Mouse (Mus musculus): ENCODE measurements around the gene Fsd1l. TPM values are rescaled to one million over a fixed set of nuclear protein-coding genes. Genes with fewer than 3 reads are reported as not detected.

The Fsd1l gene
- polyA plus RNA-seq (2017; shearing (Covaris generic)) = 7.0 TPM

DNA sequence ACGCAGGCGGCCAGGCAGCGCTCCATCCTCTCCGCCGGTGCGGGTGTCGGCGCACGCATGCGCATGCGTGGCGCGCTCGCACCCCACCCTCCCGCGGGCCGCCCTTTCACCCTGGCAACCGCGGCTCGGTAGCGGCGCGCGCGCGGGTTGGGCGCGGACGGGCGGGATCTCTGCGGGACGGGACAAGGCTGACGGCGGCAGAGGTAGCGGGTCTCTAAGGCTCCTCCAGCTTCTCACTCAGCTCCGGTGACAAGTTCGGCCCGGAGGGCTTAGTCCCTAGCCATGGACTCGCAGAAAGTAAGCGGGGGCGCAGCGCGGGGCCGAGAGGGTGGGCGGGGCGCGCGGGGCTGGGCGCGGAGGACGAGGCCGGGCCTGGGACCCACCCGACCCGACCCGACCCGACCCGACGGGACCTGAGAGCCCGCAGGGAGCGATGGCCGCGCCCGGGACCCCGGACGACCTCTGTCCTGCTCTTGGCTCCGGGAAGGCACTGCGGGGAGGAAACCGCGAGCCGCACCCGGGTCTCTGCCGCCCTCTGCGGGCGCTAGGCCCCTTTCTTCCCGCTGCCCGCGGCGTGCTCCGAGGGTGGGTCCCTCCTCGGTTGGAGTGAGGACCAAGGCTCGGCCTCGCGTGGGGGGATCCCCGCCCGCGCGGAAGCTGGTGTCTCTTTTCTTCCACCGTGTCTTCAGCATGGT lies at the start of gene Fsd1l:
Gene Fsd1l, plus strand, starts transcription at position 156 of the 695 bp plus-strand sequence.

DNA sequence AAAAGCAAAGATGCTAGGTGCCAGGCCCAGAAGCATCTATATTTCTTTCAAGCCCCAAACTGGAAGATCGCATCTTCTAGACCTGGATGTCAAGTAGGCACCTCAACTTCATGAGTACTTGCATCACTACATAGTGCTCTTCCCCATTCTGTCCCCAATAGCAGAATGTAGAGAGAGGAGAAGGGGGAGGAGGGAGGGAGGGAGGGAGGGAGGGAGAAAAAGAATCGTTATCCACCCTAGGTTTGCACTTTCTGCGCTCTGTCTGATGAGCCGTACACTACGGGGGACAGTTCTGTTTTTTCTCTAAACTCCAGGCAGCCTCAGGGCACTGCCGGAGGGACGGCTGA lies 82.4 kb downstream of the Fsd1l start, which contains the start of gene Fktn:
Gene Fktn, plus strand, starts transcription at position 295 of the 347 bp plus-strand sequence.

Other genes starting within 250 kb of the Fsd1l start
- 21.8 TPM for gene Slc44a1, start 191.1 kb upstream of the Fsd1l start, polyA plus RNA-seq (2017; shearing (Covaris generic))
- gene Fktn, start 82.5 kb downstream of the Fsd1l start, polyA plus RNA-seq (2017; shearing (Covaris generic)) = 6.5 TPM
- 0.06 TPM for gene Tal2, start 148.2 kb downstream of the Fsd1l start, polyA plus RNA-seq (2017; shearing (Covaris generic))
- 10.4 TPM for gene Tmem38b, start 194.6 kb downstream of the Fsd1l start, polyA plus RNA-seq (2017; shearing (Covaris generic))

All from CD4-positive, CD25-positive, alpha-beta regulatory T cell (primary cell).